Mouse (Mus musculus) heart, adult 18-20 months (tissue): ENCODE data around the gene Olfr1390. TPM values are rescaled to one million over a fixed set of nuclear protein-coding genes. Genes with fewer than 3 reads are reported as not detected.
"Not testable (repeated sequence)": the region's sequence is repeated elsewhere in the genome, so short reads cannot be mapped to it uniquely, and the experiment has no call there.

Source experiments
- DNase-seq, 2 experiments: peaks; one replicate each; pipeline ENCODE4 v3.0.0; 2021 to 2022; ENCODE audit warnings: mixed read lengths in 1 of 2
- long read RNA-seq, 2 experiments: library from polyadenylated mRNA; stranded (forward); transcript quantifications; one replicate each; pipeline ENCODE4 v2.0.0; 2021
- total RNA-seq, 2 experiments: library from RNA; stranded (reverse); gene quantifications; 2 replicates each; pipeline ENCODE4 v1.2.3; 2021

Gene Olfr1390
- not detected for total RNA-seq
- long read RNA-seq, experiment 1, result 0 reads
- long read RNA-seq, experiment 2, result 0 reads

- DNase-seq, result no peak
These were observed at the start of gene Olfr1390 for GRCm38 (mm10) chr11:49334888-49335287. Olfr1390 (plus strand) TSS chr11:49335188.

- no peak for DNase-seq
These were observed 47.7 kb upstream of the Olfr1390 start for GRCm38 (mm10) chr11:49287251-49287650.

- DNase-seq, result no peak
These were observed 42.2 kb upstream of the Olfr1390 start for GRCm38 (mm10) chr11:49292777-49293176.

GRCm38 (mm10) chr11:49304441-49304840 lies 30.5 kb upstream of the Olfr1390 start, which contains the start of gene Olfr10:
Olfr10 (plus strand) TSS chr11:49304741.
- DNase-seq, result no peak

- not testable (repeated sequence) for DNase-seq
These were observed 26.4 kb upstream of the Olfr1390 start for GRCm38 (mm10) chr11:49308547-49308946.

- DNase-seq, result no peak
These were observed 12.5 kb upstream of the Olfr1390 start, which contains the start of gene Olfr1391 for GRCm38 (mm10) chr11:49322442-49322841. Olfr1391 (plus strand) TSS chr11:49322742.

GRCm38 (mm10) chr11:49326726-49327125 lies 8.3 kb upstream of the Olfr1390 start:
- DNase-seq, result no peak

GRCm38 (mm10) chr11:49329686-49330085 lies 5.3 kb upstream of the Olfr1390 start:
- DNase-seq, result no peak

- DNase-seq, result no peak
These were observed 2.3 kb downstream of the Olfr1390 start for GRCm38 (mm10) chr11:49337150-49337832.

GRCm38 (mm10) chr11:49383133-49383532 lies 48.1 kb downstream of the Olfr1390 start:
- DNase-seq, result no peak

GRCm38 (mm10) chr11:49386118-49386517 lies 51.1 kb downstream of the Olfr1390 start:
- not testable (repeated sequence) for DNase-seq

Other genes with a start within 250 kb of the Olfr1390 start
- under 1 TPM; 0.59 to 0.65 TPM for gene Olfr1396, start 220.3 kb upstream of the Olfr1390 start, total RNA-seq
- not detected for gene Olfr1395, start 192.9 kb upstream of the Olfr1390 start, total RNA-seq
- not detected for gene Olfr1394, start 180.8 kb upstream of the Olfr1390 start, total RNA-seq
- 10 to 100 TPM; 22.3 to 25.3 TPM for gene Btnl9, start 148.0 kb upstream of the Olfr1390 start, total RNA-seq
- 10 to 100 TPM; 27.6 to 32.6 TPM for gene Zfp62, start 131.9 kb upstream of the Olfr1390 start, total RNA-seq
- 10 to 100 TPM; 67.1 TPM for gene Mgat1, start 91.0 kb upstream of the Olfr1390 start, total RNA-seq
- gene Olfr1393, start 56.9 kb upstream of the Olfr1390 start, total RNA-seq, result under 1 TPM; 0.41 to 0.69 TPM
- not detected for gene Olfr1392, start 49.9 kb upstream of the Olfr1390 start, total RNA-seq
- gene Olfr10, start 30.4 kb upstream of the Olfr1390 start, total RNA-seq, result not detected
- not detected for gene Olfr1391, start 12.4 kb upstream of the Olfr1390 start, total RNA-seq
- gene Olfr1389, start 87.9 kb downstream of the Olfr1390 start, total RNA-seq, result not detected
- under 1 TPM; 0.15 TPM for gene Olfr1388, start 101.4 kb downstream of the Olfr1390 start, total RNA-seq
- not detected for gene Olfr1387, start 120.2 kb downstream of the Olfr1390 start, total RNA-seq
- gene Olfr1386, start 129.9 kb downstream of the Olfr1390 start, total RNA-seq, result not detected
- not detected for gene Olfr1385, start 153.9 kb downstream of the Olfr1390 start, total RNA-seq
- gene Olfr1384, start 171.5 kb downstream of the Olfr1390 start, total RNA-seq, result not detected
- gene Olfr1383, start 184.5 kb downstream of the Olfr1390 start, total RNA-seq, result under 1 TPM; 0.50 to 0.75 TPM
- not detected for gene Olfr1382, start 193.1 kb downstream of the Olfr1390 start, total RNA-seq
- gene Olfr1381, start 208.3 kb downstream of the Olfr1390 start, total RNA-seq, result not detected
- gene Olfr1380, start 221.7 kb downstream of the Olfr1390 start, total RNA-seq, result not detected